Mouse (Mus musculus) gastrocnemius, adult 2 months (tissue): ENCODE measurements around the gene Gpc3. TPM values are rescaled to one million over a fixed set of nuclear protein-coding genes. Genes with fewer than 3 reads are reported as not detected.
"Not testable (repeated sequence)": the region's sequence is repeated elsewhere in the genome, so short reads cannot be mapped to it uniquely, and the experiment has no call there.

Source experiments
- DNase-seq: peaks from one replicate; pipeline ENCODE4 v3.0.0; 2022
- H3K27ac ChIP-seq: fragments of 200-600 bp; 2 replicates; pipeline ENCODE4 v1.8.1; 2022; ENCODE audit warnings: mild to moderate bottlenecking
- H3K4me3 ChIP-seq: fragments of 200-600 bp; 2 replicates; pipeline ENCODE4 v1.8.1; 2022; ENCODE audit warnings: mild to moderate bottlenecking, moderate library complexity
- CTCF ChIP-seq: fragments of 200-600 bp; IDR thresholded peaks from 2 replicates; pipeline ENCODE4 v1.8.1; 2022; ENCODE audit warnings: antibody characterized with exemption, mild to moderate bottlenecking, moderate library complexity
- intact Hi-C: fragments of 180-260 bp; cut with DNase I; formaldehyde crosslinking; loops from one replicate; pipeline ENCODE4 v1.15.1; 2025
- microRNA-seq: library from miRNA; unstranded; fragments of <30 nt; microRNA quantifications from one replicate; pipeline ENCODE4 v1.2.0, GENCODE M21; 2021
- total RNA-seq, 2 experiments: library from RNA; stranded (reverse); gene quantifications; 2 replicates each; pipeline ENCODE4 v1.2.3; 2021

Gene Gpc3
- total RNA-seq, 2 experiments from 2014 or later = 4.9 to 7.6 TPM

DNA sequence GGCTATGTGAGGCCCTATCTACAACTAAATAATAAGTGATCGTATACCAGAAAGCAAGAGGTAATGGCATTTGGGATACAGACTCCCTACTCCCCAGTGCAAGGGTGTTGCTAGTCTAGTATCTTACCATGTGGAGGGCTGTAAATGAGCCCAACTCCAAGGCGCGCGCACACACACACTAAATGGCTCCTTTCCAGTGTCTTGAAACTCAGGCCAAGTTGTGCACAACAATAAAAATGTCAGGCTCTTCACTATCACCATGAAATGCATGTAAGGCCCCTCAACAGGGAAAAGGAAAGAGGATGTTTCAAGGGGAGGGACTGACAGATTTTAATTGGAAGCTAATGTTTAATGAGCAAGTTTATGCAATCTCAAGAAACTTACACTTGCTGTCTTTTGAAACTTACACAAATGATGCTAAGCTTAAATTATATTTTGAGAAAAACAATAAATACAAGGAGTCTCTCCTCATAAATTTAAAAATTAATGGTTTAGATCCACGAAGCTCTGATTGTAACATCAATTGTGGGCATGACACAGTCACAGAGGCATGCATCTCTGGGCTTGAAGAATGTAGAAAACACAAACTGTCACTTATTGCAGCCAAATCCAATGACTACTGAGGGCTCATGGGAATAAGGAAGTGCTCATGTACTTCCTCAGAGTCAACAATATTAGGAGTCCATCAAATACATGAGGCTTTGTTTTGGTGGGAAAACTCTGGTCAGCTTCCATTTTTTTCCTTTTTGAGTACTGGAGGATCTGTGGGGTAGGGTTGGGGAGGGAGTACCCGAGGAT, 332.4 kb downstream of the Gpc3 start:
- Histone ChIP-seq H3K4me3 (no peak overlapping the region), H3K27ac (no peak overlapping the region)
- no peak for TF ChIP-seq CTCF
- intact Hi-C loops = no loop called here
- DNase-seq = no peak

- intact Hi-C loops = loop anchor here (10.0 kb wide), 1 partner anchor 114 kb away; the partner anchor contains the start of gene Gpc4
Measured at GRCm38 (mm10) chrX:52278687-52279359, 334.9 kb downstream of the Gpc3 start.

DNA sequence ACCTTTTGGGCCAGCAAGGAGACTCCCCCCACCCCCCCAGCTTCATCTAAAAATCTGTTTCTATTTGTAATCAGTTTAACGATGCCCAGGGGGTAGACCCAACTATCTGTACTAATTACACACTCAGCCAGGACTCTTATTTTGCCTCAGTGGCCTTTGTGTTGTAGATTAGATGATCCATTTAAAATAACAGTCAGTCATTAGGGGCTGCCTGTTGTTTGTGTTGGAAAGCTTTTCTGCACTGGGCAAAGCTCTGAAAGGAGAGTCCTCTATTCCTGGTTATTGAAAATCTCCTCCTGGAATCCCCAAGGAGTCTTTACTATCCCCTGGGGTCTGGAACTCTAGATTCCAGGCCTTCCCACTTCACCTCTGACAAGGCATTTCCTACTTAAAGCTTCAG, 336.2 kb downstream of the Gpc3 start:
- Histone ChIP-seq H3K27ac (no peak overlapping the region), H3K4me3 (no peak overlapping the region)
- intact Hi-C loops = loop anchor here (10.0 kb wide), 1 partner anchor 113 kb away; the partner anchor contains the start of gene Gpc4
- TF ChIP-seq CTCF = no peak
- no peak for DNase-seq

More at GRCm38 (mm10) chrX:52278687-52279359, 334.9 kb downstream of the Gpc3 start:
- Histone ChIP-seq H3K4me3 (no peak overlapping the region), H3K27ac (no peak overlapping the region)
- DNase-seq = no peak
- no peak for TF ChIP-seq CTCF

DNA sequence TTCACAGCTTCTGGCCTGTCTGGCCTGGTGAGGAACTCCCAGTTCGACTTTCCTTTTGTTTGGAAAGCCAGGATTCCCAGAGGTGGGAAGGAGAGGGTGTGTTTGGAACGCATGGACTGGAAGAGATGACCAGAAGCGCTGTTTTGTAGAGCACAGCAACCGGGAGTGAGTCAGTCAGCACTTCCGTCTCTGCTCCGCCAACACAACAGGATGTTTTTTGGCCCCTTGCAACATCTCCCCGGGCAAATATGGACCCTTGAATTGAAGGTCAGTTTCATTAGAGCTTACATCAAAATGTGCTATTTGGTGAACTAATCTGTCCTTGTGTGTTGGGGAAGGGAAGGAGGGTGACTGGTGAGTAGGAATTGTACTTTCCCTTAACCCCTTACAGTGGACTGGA, 340.7 kb downstream of the Gpc3 start:
- DNase-seq = no peak
- Histone ChIP-seq H3K4me3 (no peak overlapping the region), H3K27ac (no peak overlapping the region)
- no peak for TF ChIP-seq CTCF
- intact Hi-C loops = loop anchor here (10.0 kb wide), 1 partner anchor 108 kb away; the partner anchor contains the start of gene Gpc4

GRCm38 (mm10) chrX:52261991-52262390, 351.8 kb downstream of the Gpc3 start:
- no peak overlapping the region for H3K4me3 ChIP-seq
- intact Hi-C loops = no loop called here

GRCm38 (mm10) chrX:52261546-52261945, 352.2 kb downstream of the Gpc3 start:
- Histone ChIP-seq H3K4me3 (no peak overlapping the region), H3K27ac (peak overlapping the region; percentile 57)
- peak; percentile 57 for DNase-seq
- TF ChIP-seq CTCF = no peak
- intact Hi-C loops = no loop called here

More at GRCm38 (mm10) chrX:52261991-52262390, 351.8 kb downstream of the Gpc3 start:
- DNase-seq = peak; percentile 27
- no peak for TF ChIP-seq CTCF
- H3K27ac ChIP-seq = peak overlapping the region; percentile 57

DNA sequence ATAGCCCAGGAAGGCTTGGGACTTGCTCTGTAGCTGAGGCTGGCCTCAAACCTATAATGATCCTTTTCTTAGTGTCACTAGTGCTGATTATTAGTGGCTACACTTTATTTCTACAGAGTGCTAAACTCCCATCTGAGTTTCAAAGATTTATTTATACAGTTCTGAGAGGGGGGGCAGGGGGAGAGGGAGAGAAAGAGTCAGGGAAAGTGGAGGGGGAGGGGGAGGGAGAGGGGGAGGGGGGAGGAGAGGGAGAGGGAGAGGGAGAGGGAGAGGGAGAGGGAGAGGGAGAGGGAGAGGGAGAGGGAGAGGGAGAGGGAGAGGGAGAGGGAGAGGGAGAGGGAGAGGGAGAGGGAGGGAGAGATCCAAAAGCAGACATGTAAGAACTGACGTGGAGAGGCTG, 354.0 kb downstream of the Gpc3 start:
- intact Hi-C loops, H3K27ac ChIP-seq, H3K4me3 ChIP-seq, DNase-seq: not testable (repeated sequence)

DNA sequence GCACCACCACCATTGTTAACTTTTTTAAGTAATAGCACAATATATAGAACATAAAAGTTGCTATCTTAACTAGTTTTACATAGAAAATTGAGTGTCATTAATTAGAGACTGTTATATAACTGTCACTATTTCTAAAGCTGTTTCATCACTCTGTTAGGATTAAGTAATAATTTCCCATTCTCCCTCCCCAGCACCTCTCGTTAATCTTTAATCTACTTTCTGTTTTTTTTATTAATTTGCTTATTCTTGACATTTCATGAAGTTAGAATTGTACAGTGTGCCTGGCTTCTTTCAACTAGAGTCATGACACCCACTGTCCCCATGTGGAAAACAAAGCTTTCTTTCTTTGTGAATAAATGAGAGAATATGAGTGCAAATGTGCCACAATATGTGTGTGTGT, 359.2 kb downstream of the Gpc3 start:
- intact Hi-C loops = no loop called here
- no peak for TF ChIP-seq CTCF
- Histone ChIP-seq H3K4me3 (no peak overlapping the region), H3K27ac (no peak overlapping the region)
- DNase-seq = no peak

DNA sequence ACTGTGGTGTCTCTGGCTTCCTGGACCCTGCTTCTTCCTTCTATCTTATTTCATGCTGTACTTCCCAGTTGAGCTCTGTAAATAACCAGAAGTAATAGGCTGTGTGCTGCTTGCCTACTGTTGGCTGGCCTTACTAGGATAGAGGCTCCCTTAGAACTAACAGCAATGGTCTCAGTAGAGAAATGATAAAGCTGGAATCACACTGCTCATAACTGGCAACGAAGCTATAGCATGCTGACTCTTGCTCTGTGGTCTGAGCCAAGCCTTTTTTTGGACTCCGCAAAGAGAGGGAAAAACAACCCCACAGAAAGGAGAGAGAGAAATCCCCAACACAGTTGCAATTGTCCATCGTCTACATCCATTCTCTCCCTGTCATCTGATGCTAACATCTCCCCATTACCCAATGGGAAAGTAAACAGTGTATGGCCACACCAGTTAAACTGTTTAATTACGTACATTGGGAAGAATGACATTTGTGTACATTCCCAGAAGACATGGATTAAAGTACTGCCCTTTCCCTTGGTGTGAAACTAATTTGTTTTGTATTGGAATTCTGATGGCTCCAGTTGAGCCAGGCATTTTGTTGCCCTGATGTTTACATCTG, 368.0 kb downstream of the Gpc3 start:
- no peak for DNase-seq
- no peak for TF ChIP-seq CTCF
- H3K4me3 ChIP-seq = no peak overlapping the region
- H3K27ac ChIP-seq = no peak overlapping the region
- intact Hi-C loops = no loop called here

DNA sequence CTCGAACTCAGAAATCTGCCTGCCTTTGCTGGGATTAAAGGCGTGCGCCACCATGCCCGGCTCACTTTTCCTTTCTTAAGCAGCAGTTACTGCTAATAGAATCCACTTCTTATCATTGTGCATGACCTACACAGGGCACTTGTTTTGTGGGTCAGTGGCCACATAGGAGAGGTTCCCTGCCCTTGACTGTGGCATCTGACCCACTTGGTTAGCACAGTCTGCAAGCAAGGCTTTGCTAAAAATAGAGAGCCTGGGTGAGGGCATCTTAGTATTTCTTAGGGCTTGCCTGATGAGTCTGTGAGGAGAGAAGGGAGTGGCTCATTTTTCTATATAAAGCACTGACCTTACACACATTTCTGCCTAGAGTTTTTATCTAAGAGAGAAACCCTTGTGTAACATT, 376.3 kb downstream of the Gpc3 start:
- Histone ChIP-seq H3K27ac (peak overlapping the region; percentile 70; the same call in 1 of the 2 replicates), H3K4me3 (no peak overlapping the region)
- intact Hi-C loops = loop anchor here (5.0 kb wide), 1 partner anchor 70 kb away; the partner anchor contains the start of gene Gpc4
- DNase-seq = peak; percentile 30
- no peak for TF ChIP-seq CTCF

GRCm38 (mm10) chrX:52231984-52232383, 381.8 kb downstream of the Gpc3 start:
- TF ChIP-seq CTCF = no peak
- H3K27ac ChIP-seq = no peak overlapping the region
- no peak overlapping the region for H3K4me3 ChIP-seq
- DNase-seq = no peak
- intact Hi-C loops = no loop called here

GRCm38 (mm10) chrX:52230711-52231110, 383.0 kb downstream of the Gpc3 start:
- DNase-seq = no peak
- no peak for TF ChIP-seq CTCF
- intact Hi-C loops = no loop called here
- Histone ChIP-seq H3K27ac (no peak overlapping the region), H3K4me3 (no peak overlapping the region)

Small RNA genes within 50 kb of the gene (microRNA-seq; reads per million reads assigned to microRNA genes)
- gene Mir6384 = not detected
- not detected for gene Mir717

Other genes with a start within 250 kb of the Gpc3 start
- gene Ccdc160, start 177.2 kb upstream of the Gpc3 start, total RNA-seq = under 1 TPM; 0.14 to 0.26 TPM